Mouse (Mus musculus) limb, embryonic 11.5 days (tissue): ENCODE measurements at regions not wholly inside any gene's neighbourhood (a gene's known extent, or its start where the extent isn't known, plus 50 kb on each side); places are given as distances from the start of the nearest gene placed in this dataset.

Source experiments
- ATAC-seq: fragments of 200-750 bp; cut with Nextera tagmentation; 2 replicates; pipeline ENCODE4 v1.8.0; 2017; ENCODE audit warnings: low read depth; ENCODE audit not compliant: insufficient number of reproducible peaks, low FRiP score, low TSS enrichment
- DNase-seq: peaks from one replicate; pipeline ENCODE4 v3.0.0-alpha.2; 2015; ENCODE audit warnings: low spot score
- H3K27ac ChIP-seq: fragments of 300-500 bp; sonication (generic); replicated peaks from 2 replicates; pipeline ENCODE4 v1.5.1; 2014; ENCODE audit warnings: low read depth, mild to moderate bottlenecking, low read length
- H3K27me3 ChIP-seq: fragments of 300-500 bp; sonication (generic); 2 replicates; pipeline ENCODE4 v1.6.1; 2014; ENCODE audit warnings: mild to moderate bottlenecking, low read length, mixed read lengths; ENCODE audit not compliant: control insufficient read depth, insufficient read depth
- H3K36me3 ChIP-seq: fragments of 300-500 bp; sonication (generic); 2 replicates; pipeline ENCODE4 v1.6.1; 2014; ENCODE audit warnings: mild to moderate bottlenecking, low read length, moderate library complexity, mixed read lengths; ENCODE audit not compliant: control insufficient read depth, insufficient read depth
- H3K4me1 ChIP-seq: fragments of 300-500 bp; sonication (generic); 2 replicates; pipeline ENCODE4 v1.6.1; 2014; ENCODE audit warnings: low read length, mixed read lengths; ENCODE audit not compliant: control insufficient read depth, insufficient read depth
- H3K4me2 ChIP-seq: fragments of 300-500 bp; sonication (generic); 2 replicates; pipeline ENCODE4 v1.6.1; 2014; ENCODE audit warnings: low read depth, mild to moderate bottlenecking, moderate library complexity; ENCODE audit not compliant: severe bottlenecking
- H3K4me3 ChIP-seq: fragments of 300-500 bp; sonication (generic); 2 replicates; pipeline ENCODE4 v1.5.1; 2014; ENCODE audit warnings: low read depth, low read length
- H3K9ac ChIP-seq: fragments of 300-500 bp; sonication (generic); 2 replicates; pipeline ENCODE4 v1.6.1; 2014; ENCODE audit warnings: mild to moderate bottlenecking, low read length
- H3K9me3 ChIP-seq: fragments of 300-500 bp; sonication (generic); 2 replicates; pipeline ENCODE4 v1.6.1; 2016; ENCODE audit warnings: low read length; ENCODE audit not compliant: control insufficient read depth
- WGBS: fragments of 180-500 bp; shearing (Covaris S2); extraction: QIAGEN DNeasy Blood & Tissue Kit; methylation state at CpG from one replicate; pipeline ENCODE4 v1.1.7; 2014; 5-methylcytosine and 5-hydroxymethylcytosine counted together

GRCm38 (mm10) chr9:47422151-47422599 is 107.8 kb upstream of the Cadm1 start:
- Histone ChIP-seq H3K4me2 (no peak overlapping the region), H3K36me3 (no peaks in the 10 kb centered on the region), H3K9me3 (no peaks in the 10 kb centered on the region), H3K4me3 (no peak overlapping the region), H3K4me1 (peaks cover 11% of the 10 kb centered on the region), H3K27me3 (no peaks in the 10 kb centered on the region), H3K9ac (no peak overlapping the region), H3K27ac (no peak overlapping the region)
- ATAC-seq: no peak
- WGBS: 2% methylated on average over 9 of the region's 9 CpGs
- peak; percentile 54 for DNase-seq

GRCm38 (mm10) chr9:47422741-47423461 is 107.1 kb upstream of the Cadm1 start:
- Histone ChIP-seq H3K27me3 (no peaks in the 10 kb centered on the region), H3K27ac (no peak overlapping the region), H3K4me3 (no peak overlapping the region), H3K4me1 (peaks cover 11% of the 10 kb centered on the region), H3K9ac (no peak overlapping the region), H3K4me2 (no peak overlapping the region), H3K9me3 (no peaks in the 10 kb centered on the region), H3K36me3 (no peaks in the 10 kb centered on the region)
- peak; percentile 17; the same call in 1 of the 2 replicates for ATAC-seq
- DNase-seq: peak; percentile 50
- WGBS: 45% methylated on average over 8 of the region's 8 CpGs

GRCm38 (mm10) chr9:47423462-47423832 is 106.5 kb upstream of the Cadm1 start:
- DNase-seq (no peak), ATAC-seq (no peak)
- 39% methylated on average over 3 of the region's 3 CpGs for WGBS
- no peaks in the 10 kb centered on the region for H3K36me3 ChIP-seq
- no peaks in the 10 kb centered on the region for H3K9me3 ChIP-seq
- H3K9ac ChIP-seq: no peak overlapping the region
- peaks cover 11% of the 10 kb centered on the region for H3K4me1 ChIP-seq
- H3K4me3 ChIP-seq: no peak overlapping the region
- H3K27ac ChIP-seq: no peak overlapping the region
- no peak overlapping the region for H3K4me2 ChIP-seq
- no peaks in the 10 kb centered on the region for H3K27me3 ChIP-seq

GRCm38 (mm10) chr9:47424191-47424590 is 105.8 kb upstream of the Cadm1 start:
- no peak overlapping the region for H3K9ac ChIP-seq
- H3K4me1 ChIP-seq: peaks cover 11% of the 10 kb centered on the region
- H3K27ac ChIP-seq: no peak overlapping the region
- H3K9me3 ChIP-seq: no peaks in the 10 kb centered on the region
- no peak overlapping the region for H3K4me2 ChIP-seq
- no peaks in the 10 kb centered on the region for H3K36me3 ChIP-seq
- WGBS: 83% methylated on average over 3 of the region's 3 CpGs
- no peak overlapping the region for H3K4me3 ChIP-seq
- DNase-seq (no peak), ATAC-seq (no peak)
- no peaks in the 10 kb centered on the region for H3K27me3 ChIP-seq

- ATAC-seq (no peak), DNase-seq (no peak)
- Histone ChIP-seq H3K27me3 (no peaks in the 10 kb centered on the region), H3K4me1 (peaks cover 11% of the 10 kb centered on the region), H3K36me3 (no peaks in the 10 kb centered on the region), H3K9ac (no peak overlapping the region), H3K4me2 (no peak overlapping the region), H3K27ac (no peak overlapping the region), H3K4me3 (no peak overlapping the region), H3K9me3 (no peaks in the 10 kb centered on the region)
- 90% methylated on average over 5 of the region's 5 CpGs for WGBS
Measured at GRCm38 (mm10) chr9:47426712-47427111, 103.3 kb upstream of the Cadm1 start.

- 80% methylated on average over 8 of the region's 8 CpGs for WGBS
- H3K27ac ChIP-seq: no peak overlapping the region
- no peak for DNase-seq
- H3K4me2 ChIP-seq: no peak overlapping the region
- ATAC-seq: no peak
- no peak overlapping the region for H3K9ac ChIP-seq
- no peaks in the 10 kb centered on the region for H3K36me3 ChIP-seq
- H3K4me3 ChIP-seq: no peak overlapping the region
- H3K27me3 ChIP-seq: no peaks in the 10 kb centered on the region
- H3K9me3 ChIP-seq: no peaks in the 10 kb centered on the region
- H3K4me1 ChIP-seq: no peaks in the 10 kb centered on the region; the same call in 1 of the 2 replicates
Measured at GRCm38 (mm10) chr9:47428710-47429341, 101.1 kb upstream of the Cadm1 start.

GRCm38 (mm10) chr9:47429691-47430090 is 100.3 kb upstream of the Cadm1 start:
- H3K9ac ChIP-seq: no peak overlapping the region
- H3K4me1 ChIP-seq: no peaks in the 10 kb centered on the region
- H3K4me2 ChIP-seq: no peak overlapping the region
- no peaks in the 10 kb centered on the region for H3K27me3 ChIP-seq
- no peak overlapping the region for H3K4me3 ChIP-seq
- no peak overlapping the region for H3K27ac ChIP-seq
- H3K36me3 ChIP-seq: no peaks in the 10 kb centered on the region
- ATAC-seq: no peak
- WGBS: no CpG with 5 or more reads among the region's 1 CpGs
- DNase-seq: no peak
- H3K9me3 ChIP-seq: no peaks in the 10 kb centered on the region

GRCm38 (mm10) chr9:47432715-47433114 is 97.3 kb upstream of the Cadm1 start:
- no peak overlapping the region for H3K4me2 ChIP-seq
- H3K27ac ChIP-seq: no peak overlapping the region
- H3K27me3 ChIP-seq: no peaks in the 10 kb centered on the region
- no peak overlapping the region for H3K9ac ChIP-seq
- DNase-seq (no peak), ATAC-seq (no peak)
- no peak overlapping the region for H3K4me3 ChIP-seq
- H3K4me1 ChIP-seq: no peaks in the 10 kb centered on the region
- H3K9me3 ChIP-seq: no peaks in the 10 kb centered on the region
- WGBS: 83% methylated on average over 4 of the region's 4 CpGs
- H3K36me3 ChIP-seq: no peaks in the 10 kb centered on the region
